Mouse (Mus musculus) gastrocnemius, postnatal 36 days (tissue): ENCODE results near the gene Spopl. TPM values are rescaled to one million over a fixed set of nuclear protein-coding genes. Genes with fewer than 3 reads are reported as not detected.
"Not testable (repeated sequence)": the region's sequence is repeated elsewhere in the genome, so short reads cannot be mapped to it uniquely, and the experiment has no call there.

ENCODE experiments used
- DNase-seq, 2 experiments: peaks; one replicate each; pipeline ENCODE4 v3.0.0; 2022
- intact Hi-C: fragments of 180-260 bp; cut with DNase I; formaldehyde crosslinking; loops from one replicate; pipeline ENCODE4 v1.15.1; 2025
- long read RNA-seq, 2 experiments: library from polyadenylated mRNA; stranded (forward); transcript quantifications; one replicate each; pipeline ENCODE4 v2.0.0; 2021
- total RNA-seq, 2 experiments: library from RNA; stranded (reverse); gene quantifications; 2 replicates each; pipeline ENCODE4 v1.2.3; 2021

Spopl gene
- total RNA-seq, result 10 to 100 TPM; 17.3 to 18.4 TPM
- long read RNA-seq, experiment 1, full-length matches to known transcripts, result 4 of 6 reads
- long read RNA-seq, experiment 1, partial matches to known transcripts, result 0 of 6 reads
- long read RNA-seq, experiment 1, other reads (novel, unspliced or antisense), result 2 of 6 reads
- long read RNA-seq, experiment 2, full-length matches to known transcripts, result 2 of 6 reads
- long read RNA-seq, experiment 2, partial matches to known transcripts, result 1 of 6 reads
- long read RNA-seq, experiment 2, other reads (novel, unspliced or antisense), result 3 of 6 reads

GRCm38 (mm10) chr2:23571302-23572156 lies at the start of gene Spopl:
TSS of gene Spopl (minus strand) at chr2:23572106.
- intact Hi-C loops, result no loop called here
- peak; percentile 73 to 76 for DNase-seq

GRCm38 (mm10) chr2:23620128-23620527 lies 48.2 kb upstream of the Spopl start:
- no peak for DNase-seq
- intact Hi-C loops, result no loop called here

GRCm38 (mm10) chr2:23617989-23618388 lies 46.1 kb upstream of the Spopl start:
- no peak for DNase-seq
- intact Hi-C loops, result no loop called here

DNA sequence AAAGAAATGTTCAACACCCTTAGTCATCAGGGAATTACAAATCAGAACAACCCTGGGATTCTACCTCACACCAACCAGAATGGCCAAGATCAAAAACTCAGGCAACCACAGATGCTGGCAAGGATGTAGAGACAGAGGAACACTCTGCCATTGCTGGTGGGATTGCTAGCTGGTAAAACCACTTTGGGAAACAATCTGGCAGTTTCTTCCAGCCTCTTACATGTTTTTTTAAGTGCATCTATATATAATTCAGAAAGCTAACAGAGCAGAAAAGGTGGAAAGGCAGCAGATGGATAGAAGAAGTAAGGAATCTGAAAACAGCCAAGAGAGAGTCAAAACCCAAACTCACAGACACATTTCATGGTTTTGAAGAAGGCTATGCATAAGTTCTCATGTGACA lies 33.5 kb upstream of the Spopl start:
- intact Hi-C loops, result no loop called here
- no peak for DNase-seq

DNA sequence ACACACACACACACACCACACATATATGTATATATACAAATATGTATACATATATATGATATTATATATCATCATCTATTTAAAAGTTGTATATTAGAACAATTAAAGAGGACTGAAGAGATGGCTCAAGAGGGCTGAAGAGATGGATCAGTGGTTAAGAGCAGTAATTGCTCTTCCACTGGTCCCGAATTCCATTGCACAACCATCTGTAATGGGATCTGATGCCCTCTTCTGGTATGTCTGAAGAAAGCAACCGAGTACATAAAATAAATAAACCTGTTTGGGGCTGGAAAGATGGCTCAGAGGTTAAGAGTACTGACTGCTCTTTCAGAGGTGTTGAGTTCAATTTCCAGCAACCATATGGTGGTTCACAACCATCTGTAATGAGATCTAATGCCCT lies 16.9 kb upstream of the Spopl start:
- intact Hi-C loops, result no loop called here
- DNase-seq, result no peak

GRCm38 (mm10) chr2:23572157-23572532 lies 239 bp upstream of the Spopl start:
- DNase-seq, intact Hi-C loops: not testable (repeated sequence)

DNA sequence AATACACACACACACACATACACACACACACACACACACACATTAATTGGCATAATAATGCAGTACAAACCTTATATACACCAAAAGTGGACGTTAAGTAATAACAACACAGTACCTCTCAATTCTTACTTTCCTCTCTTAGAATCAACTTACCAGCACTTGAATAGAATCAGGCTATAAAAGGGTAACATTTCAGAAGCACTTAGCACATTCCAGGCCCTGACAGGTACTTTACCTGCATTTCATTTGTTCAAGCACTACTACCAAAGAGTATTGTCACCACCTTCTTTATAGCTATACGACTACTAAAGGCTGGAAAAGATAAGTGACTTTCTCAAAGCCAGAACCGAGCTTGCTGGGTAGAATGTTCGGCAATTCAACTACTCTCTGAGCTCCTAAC lies 1.3 kb downstream of the Spopl start:
- intact Hi-C loops, result no loop called here
- DNase-seq, result no peak

- intact Hi-C loops, result no loop called here
- no peak for DNase-seq
These were observed 3.1 kb downstream of the Spopl start for GRCm38 (mm10) chr2:23568775-23569174.

GRCm38 (mm10) chr2:23565081-23565801 lies 6.7 kb downstream of the Spopl start:
- intact Hi-C loops, result no loop called here
- DNase-seq, result no peak

DNA sequence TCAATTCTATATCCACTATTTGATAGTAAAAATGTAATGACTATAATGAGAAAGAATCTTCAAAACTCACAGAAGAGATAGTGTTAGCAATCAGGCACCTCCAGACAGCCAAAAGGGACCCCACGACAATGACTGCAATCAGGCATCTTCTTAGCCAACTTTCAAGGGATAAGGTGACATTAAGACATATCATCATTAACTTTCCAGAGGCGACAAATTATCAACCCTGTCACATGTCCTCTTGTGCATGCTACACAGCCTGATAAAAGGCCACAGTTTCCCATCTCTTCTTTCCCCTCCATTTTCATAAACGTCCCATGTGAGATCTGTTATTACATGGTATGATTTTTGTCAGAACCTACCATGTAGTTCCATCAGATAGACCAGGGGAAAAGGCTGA lies 9.0 kb downstream of the Spopl start:
- intact Hi-C loops, result no loop called here

DNA sequence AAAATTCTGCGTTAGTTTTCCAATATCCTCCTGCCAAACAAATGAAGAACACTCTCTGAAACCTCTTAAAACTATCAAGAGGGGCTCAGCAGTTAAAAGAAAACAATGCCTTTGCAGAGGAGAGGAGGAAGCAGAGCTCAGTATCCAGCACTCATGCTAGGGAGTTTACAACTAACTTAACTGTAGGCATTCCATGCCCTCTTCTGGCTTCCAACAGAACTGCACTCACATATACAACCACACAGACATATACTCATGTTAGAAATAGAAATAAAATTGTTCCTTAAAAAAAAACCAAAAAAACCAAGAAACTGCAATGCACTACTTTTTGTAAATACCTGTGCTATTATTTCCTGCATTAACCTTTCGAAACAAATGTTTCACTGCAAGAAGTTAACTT lies 12.7 kb downstream of the Spopl start:
- DNase-seq, result no peak
- intact Hi-C loops, result no loop called here

More for the DNA sequence above, 9.0 kb downstream of the Spopl start:
- no peak for DNase-seq

DNA sequence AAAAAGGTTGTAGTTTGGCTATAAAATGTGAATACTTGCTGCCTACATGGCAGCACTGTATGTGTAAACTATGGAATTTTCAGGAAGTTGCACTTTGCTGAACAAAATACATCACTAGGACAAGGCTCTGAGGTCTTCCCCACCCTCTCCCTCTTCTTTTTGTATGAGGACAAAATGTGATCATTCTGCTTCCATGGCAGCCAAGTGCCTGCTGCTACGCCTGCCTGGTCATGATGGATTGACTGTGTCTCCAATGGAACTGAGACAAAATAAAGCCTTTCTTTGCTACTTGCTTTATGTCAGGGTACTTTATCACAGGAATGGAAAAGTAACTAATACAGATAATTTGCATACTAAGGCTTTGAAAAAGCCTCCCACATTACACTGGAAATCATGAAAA lies 20.7 kb downstream of the Spopl start:
- intact Hi-C loops, result no loop called here
- DNase-seq, result no peak

DNA sequence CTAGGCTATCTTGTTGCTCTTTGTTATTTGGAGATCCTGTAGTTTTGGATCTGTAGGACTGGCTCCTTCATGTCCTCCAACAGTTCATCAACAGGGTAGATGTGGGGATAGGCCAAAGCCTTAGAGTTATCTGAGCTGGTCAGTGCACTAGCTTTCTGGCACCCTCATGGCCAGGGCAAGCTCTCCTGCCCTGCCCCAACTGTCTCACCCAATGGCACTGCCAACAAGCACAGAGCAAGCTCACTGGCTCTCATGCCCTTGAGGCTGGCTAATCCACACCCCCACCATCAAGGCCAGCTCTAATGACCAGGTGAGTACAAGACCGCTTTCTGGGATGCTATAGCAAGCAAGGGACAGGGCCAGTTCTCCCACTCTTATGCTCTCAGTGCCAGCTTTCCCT lies 24.7 kb downstream of the Spopl start:
- no peak for DNase-seq
- intact Hi-C loops, result no loop called here

DNA sequence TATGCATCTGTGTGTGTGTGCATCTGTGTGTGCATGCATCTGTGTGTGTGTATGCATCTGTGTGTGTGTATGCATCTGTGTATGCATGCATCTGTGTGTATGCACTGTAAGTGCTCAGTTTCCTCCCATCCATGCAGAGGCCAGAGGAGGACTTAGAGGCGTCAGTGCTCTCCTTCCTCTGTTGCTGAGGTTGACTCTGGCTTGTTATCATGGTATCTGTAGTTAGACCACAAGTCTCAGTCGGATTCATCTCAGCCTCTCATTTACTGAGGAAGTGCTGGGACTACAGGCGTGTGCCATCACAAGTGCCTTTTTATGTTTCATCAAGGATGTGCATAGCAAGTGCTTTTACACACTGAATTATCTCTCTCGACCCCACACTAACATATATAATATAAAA lies 31.9 kb downstream of the Spopl start:
- no peak for DNase-seq
- intact Hi-C loops, result no loop called here

DNA sequence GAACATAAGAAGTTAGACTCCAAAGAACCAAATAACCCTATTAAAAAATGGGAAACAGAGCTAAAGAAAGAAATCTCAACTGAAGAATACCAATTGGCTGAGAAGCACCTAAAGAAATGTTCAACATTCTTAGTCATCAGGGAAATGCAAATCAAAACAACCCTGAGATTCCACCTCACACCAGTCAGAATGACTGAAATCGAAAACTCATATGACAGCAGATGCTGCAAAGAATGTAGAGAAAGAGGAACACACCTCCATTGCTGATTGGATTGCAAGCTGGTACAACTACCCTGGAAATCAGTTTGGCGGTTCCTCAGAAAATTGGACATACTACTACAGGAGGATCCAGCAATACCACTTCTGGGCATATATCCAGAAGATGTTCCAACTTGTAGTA lies 44.2 kb downstream of the Spopl start:
- intact Hi-C loops, DNase-seq: not testable (repeated sequence)

DNA sequence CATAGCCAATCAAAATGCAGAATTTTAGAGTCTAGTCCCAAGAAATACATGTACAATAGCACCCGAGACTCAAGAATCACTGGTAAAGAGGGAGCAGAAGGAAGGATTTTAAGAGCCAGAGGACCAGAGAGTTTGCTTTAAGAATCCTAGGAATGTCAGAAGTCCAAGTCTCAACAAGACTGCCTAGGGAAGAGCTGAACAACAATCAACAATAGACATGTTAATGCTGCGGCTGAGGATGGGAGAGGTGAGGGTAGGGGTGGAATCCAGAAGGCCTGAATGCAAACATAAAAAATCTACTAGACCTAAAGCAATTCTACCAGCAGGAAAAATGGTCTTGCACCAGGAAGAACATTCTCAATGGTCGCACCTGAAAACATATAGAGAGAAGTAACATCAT lies 66.8 kb downstream of the Spopl start:
- no peak for DNase-seq
- intact Hi-C loops, result loop anchor here (10.0 kb wide), 1 partner anchor 320 kb away; no protein-coding TSS in a partner anchor

DNA sequence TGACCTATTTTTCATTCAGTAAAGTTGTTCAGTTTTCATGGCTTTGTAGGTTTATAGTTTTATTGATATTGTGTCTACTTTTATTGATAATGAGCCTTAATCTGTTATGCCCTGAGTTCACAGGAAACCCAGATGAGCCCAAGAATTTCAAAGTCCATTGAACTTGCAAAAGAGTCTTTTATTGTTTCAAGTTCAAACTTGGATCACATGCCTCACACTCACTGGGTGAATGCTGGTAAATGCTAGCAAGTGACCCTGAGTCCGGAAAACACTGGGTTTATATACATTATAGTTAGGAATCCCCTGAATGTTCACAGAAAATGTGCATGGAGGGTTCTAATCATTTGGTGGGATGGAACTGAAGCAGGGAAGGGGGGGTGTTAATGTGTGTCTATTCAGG lies 90.2 kb downstream of the Spopl start:
- DNase-seq, result no peak
- intact Hi-C loops, result no loop called here

DNA sequence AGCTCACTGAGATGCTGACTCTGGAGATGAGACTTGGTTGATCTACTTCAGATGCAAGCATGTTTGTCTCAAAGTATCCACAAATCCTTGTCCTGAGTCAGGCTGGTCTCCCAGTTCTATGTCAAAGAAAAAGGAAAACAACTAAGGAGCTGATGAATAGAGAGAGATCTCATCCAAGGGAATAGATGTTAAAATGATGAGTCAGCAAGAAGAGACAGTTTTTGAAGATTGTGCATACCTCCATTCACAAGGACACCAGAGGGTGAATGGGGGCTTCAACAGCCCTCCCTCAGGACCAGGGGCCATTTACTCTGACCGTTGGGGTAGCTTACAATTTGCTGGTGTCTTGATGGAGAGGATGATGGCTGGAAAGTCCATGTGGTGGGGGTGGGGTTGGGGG lies 104.4 kb downstream of the Spopl start:
- intact Hi-C loops, result no loop called here
- no peak for DNase-seq

DNA sequence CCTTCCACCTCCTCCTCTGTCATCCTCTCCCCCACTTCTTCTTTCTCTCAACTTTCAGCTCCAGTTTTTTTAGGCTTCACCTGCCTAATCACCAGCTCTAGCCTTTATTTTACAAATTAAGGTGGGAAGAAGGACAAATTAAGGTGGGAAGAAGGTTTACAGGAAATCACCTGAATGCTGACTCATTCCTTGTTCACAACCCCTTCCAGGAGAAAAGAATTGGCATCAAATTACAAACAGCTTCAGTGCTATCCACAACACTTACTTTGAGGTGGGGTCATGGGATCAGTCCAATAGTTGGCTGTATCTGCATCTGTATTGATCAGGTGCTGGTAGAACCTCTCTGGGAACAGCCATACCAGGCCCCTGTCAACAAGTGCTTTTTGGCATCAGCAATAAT lies 114.5 kb downstream of the Spopl start:
- intact Hi-C loops, result no loop called here

More for the DNA sequence above, 114.5 kb downstream of the Spopl start:
- DNase-seq, result no peak
